Mouse (Mus musculus) gastrocnemius, postnatal 36 days (tissue): ENCODE results near the gene Enpp4. TPM values are rescaled to one million over a fixed set of nuclear protein-coding genes. Genes with fewer than 3 reads are reported as not detected.

ENCODE experiments used
- DNase-seq, 2 experiments: peaks; one replicate each; pipeline ENCODE4 v3.0.0; 2022
- intact Hi-C: fragments of 180-260 bp; cut with DNase I; formaldehyde crosslinking; loops from one replicate; pipeline ENCODE4 v1.15.1; 2025
- total RNA-seq, 2 experiments: library from RNA; stranded (reverse); gene quantifications; 2 replicates each; pipeline ENCODE4 v1.2.3; 2021

Enpp4 gene
- total RNA-seq, 2 experiments from 2014 or later, result 32.1 to 38.8 TPM

GRCm38 (mm10) chr17:44101961-44102360, 3.6 kb downstream of the Enpp4 start:
- intact Hi-C loops, result no loop called here
- DNase-seq, result no peak

GRCm38 (mm10) chr17:44100906-44101305, 4.7 kb downstream of the Enpp4 start:
- DNase-seq, result no peak
- intact Hi-C loops, result no loop called here

- intact Hi-C loops, result no loop called here
- no peak for DNase-seq
These were observed 5.1 kb downstream of the Enpp4 start for GRCm38 (mm10) chr17:44100486-44100885.

- no peak for DNase-seq
- intact Hi-C loops, result no loop called here
These were observed 14.1 kb downstream of the Enpp4 start for GRCm38 (mm10) chr17:44091512-44091911.

- no peak for DNase-seq
- intact Hi-C loops, result no loop called here
These were observed 14.7 kb downstream of the Enpp4 start for GRCm38 (mm10) chr17:44090916-44091315.

GRCm38 (mm10) chr17:44088226-44088625, 17.4 kb downstream of the Enpp4 start:
- intact Hi-C loops, result no loop called here
- DNase-seq, result no peak

- no peak for DNase-seq
- intact Hi-C loops, result no loop called here
These were observed 22.5 kb downstream of the Enpp4 start for GRCm38 (mm10) chr17:44083156-44083555.

GRCm38 (mm10) chr17:44078631-44079350, 26.8 kb downstream of the Enpp4 start, which contains the start of gene Enpp5:
Gene Enpp5, plus strand, starts transcription at chr17:44078813.
- intact Hi-C loops, result loop anchor here (10.0 kb wide), 1 partner anchor 176 kb away; no protein-coding TSS in a partner anchor
- peak; percentile 55 to 61 for DNase-seq

GRCm38 (mm10) chr17:44077843-44078160, 27.8 kb downstream of the Enpp4 start:
- no peak for DNase-seq
- intact Hi-C loops, result loop anchor here (10.0 kb wide), 1 partner anchor 177 kb away; no protein-coding TSS in a partner anchor

- no peak for DNase-seq
- intact Hi-C loops, result loop anchor here (10.0 kb wide), 1 partner anchor 178 kb away; no protein-coding TSS in a partner anchor
These were observed 28.3 kb downstream of the Enpp4 start for GRCm38 (mm10) chr17:44077146-44077842.

- DNase-seq, result no peak
- intact Hi-C loops, result loop anchor here (1.0 to 10.0 kb wide), 2 partner anchors 53 to 179 kb away; no protein-coding TSS in a partner anchor
These were observed 29.4 kb downstream of the Enpp4 start for GRCm38 (mm10) chr17:44076051-44076680.

- intact Hi-C loops, result loop anchor here (10.0 kb wide), 1 partner anchor 179 kb away; no protein-coding TSS in a partner anchor
- no peak for DNase-seq
These were observed 30.0 kb downstream of the Enpp4 start for GRCm38 (mm10) chr17:44075601-44076000.

GRCm38 (mm10) chr17:44071680-44072079, 33.9 kb downstream of the Enpp4 start:
- intact Hi-C loops, result loop anchor here (10.0 kb wide), 1 partner anchor 183 kb away; no protein-coding TSS in a partner anchor
- DNase-seq, result no peak

GRCm38 (mm10) chr17:44068876-44069275, 36.7 kb downstream of the Enpp4 start:
- intact Hi-C loops, result no loop called here
- no peak for DNase-seq

- no peak for DNase-seq
- intact Hi-C loops, result no loop called here
These were observed 44.2 kb downstream of the Enpp4 start for GRCm38 (mm10) chr17:44061289-44061890.

GRCm38 (mm10) chr17:44060781-44061180, 44.8 kb downstream of the Enpp4 start:
- intact Hi-C loops, result no loop called here
- DNase-seq, result no peak

- intact Hi-C loops, result no loop called here
These were observed 47.5 kb downstream of the Enpp4 start for GRCm38 (mm10) chr17:44058145-44058544.

GRCm38 (mm10) chr17:44057123-44057522, 48.5 kb downstream of the Enpp4 start:
- no peak for DNase-seq
- intact Hi-C loops, result no loop called here

More at GRCm38 (mm10) chr17:44058145-44058544, 47.5 kb downstream of the Enpp4 start:
- no peak for DNase-seq

GRCm38 (mm10) chr17:44053427-44053826, 52.2 kb downstream of the Enpp4 start:
- intact Hi-C loops, result no loop called here
- DNase-seq, result no peak
